In the genomic region with DNA sequence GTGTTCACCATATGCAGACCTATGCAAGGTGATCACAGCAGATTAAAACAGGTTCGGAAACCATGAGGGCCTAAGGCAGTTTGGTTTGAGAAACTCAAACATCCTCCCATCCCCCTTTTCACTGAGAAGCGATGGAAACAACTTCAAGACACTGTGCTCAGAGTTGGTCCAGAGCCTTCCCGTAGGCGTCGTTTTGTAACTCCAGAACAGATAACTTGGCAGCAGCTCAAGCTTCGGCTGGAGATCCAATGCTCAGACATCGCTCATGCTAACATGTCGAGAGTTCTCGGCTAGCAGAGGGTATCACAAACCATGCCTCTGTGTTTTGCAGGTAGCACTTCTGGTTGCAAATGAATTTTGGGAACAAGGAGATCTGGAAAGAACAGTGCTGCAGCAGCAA, we compare ENCODE assay signal across 24 mouse cellular contexts. TPM values are rescaled to one million over a fixed set of nuclear protein-coding genes. Genes with fewer than 3 reads are reported as not detected.
DNase-seq lines count a peak whose midpoint lies in the region.
"Had no signal": no experiment of that assay in that cellular context is flagged by ENCODE, and none has a peak within 500 bp of the region (broad histone marks: within the 10 kb centered on the region; RNA-seq: fewer than 3 reads in every experiment).

No protein-coding gene starts in this region.

- peak; percentile 19 for DNase-seq in layer of hippocampus, adult 11-12 months (ENCODE audit: low spot score)
- no peak for DNase-seq in layer of hippocampus, postnatal 14 days (ENCODE audit: low spot score in 2 of 2)
- DNase-seq in right cerebral cortex, adult 18-20 months, result peak; percentile 32
- no peak for DNase-seq in right cerebral cortex, postnatal 36 days (ENCODE audit: low spot score in 2 of 2)
- peak; percentile 68 for DNase-seq in fat pad, adult 2 months (ENCODE audit: extremely low read depth, low read depth, low spot score)
- no peak for DNase-seq in lung, adult 18-20 months
- DNase-seq: adrenal gland, postnatal 10 days; adrenal gland, postnatal 36 days; cerebellum, adult 11 months; cerebellum, adult 8-10 months; cerebellum, postnatal 10 days; cerebellum, postnatal 36 days; embryo, embryonic 11 days; forebrain, postnatal 0 days; gastrocnemius, postnatal 10 days; gastrocnemius, postnatal 36 days; heart, adult 11 months; heart, postnatal 4 days had no signal

RNA-seq across cellular contexts. Expression of a gene that starts 44.3 kb away (rescaled TPM):
- total RNA-seq in layer of hippocampus, postnatal 14 days (2021), result 10 to 100 TPM; 16.4 to 18.1 TPM

RNA-seq across cellular contexts. Expression of a gene that starts 47.1 kb away (rescaled TPM):
- total RNA-seq in layer of hippocampus, postnatal 14 days (2021), result under 1 TPM in 1 of 2 experiments, not detected in 1; 0.12 TPM
- total RNA-seq: adrenal gland, adult 18-20 months; adrenal gland, postnatal 36 days; forebrain, postnatal 0 days; gastrocnemius, adult 18-20 months; gastrocnemius, postnatal 10 days; gastrocnemius, postnatal 36 days; heart, adult 8-10 months; heart, postnatal 14 days; heart, postnatal 4 days; hindbrain, postnatal 0 days; MEL had no signal

RNA-seq across cellular contexts. Expression of a gene that starts 54.6 kb away (rescaled TPM):
- total RNA-seq in layer of hippocampus, postnatal 14 days (2021), result 1 to 10 TPM; 6.1 to 6.6 TPM
- total RNA-seq: MEL had no signal

Comparison
In these comparisons a context has a peak if more than half of its experiments do, and no peak if none do; other contexts are left out.
1. DNase-seq: peak in layer of hippocampus, adult 11-12 months (single experiment), right cerebral cortex, adult 18-20 months (single experiment) and fat pad, adult 2 months (single experiment); none in layer of hippocampus, postnatal 14 days (0 of 2), right cerebral cortex, postnatal 36 days (0 of 2) and lung, adult 18-20 months (0 of 2).